Mouse (Mus musculus) spleen, adult 2 months (tissue): Measurements from ENCODE around the gene Zbtb20. TPM values are rescaled to one million over a fixed set of nuclear protein-coding genes. Genes with fewer than 3 reads are reported as not detected.

Source experiments
- DNase-seq, 2 experiments: peaks; one replicate each; pipeline versions ENCODE4 v3.0.0 to v3.0.0-alpha.2; 2012 to 2021; ENCODE audit warnings: low spot score in 2 of 2, low read depth in 1 of 2
- H3K27ac ChIP-seq: fragments of 200-500 bp; 2 replicates; pipeline ENCODE4 v1.5.1; 2012; ENCODE audit warnings: low read length, inconsistent platforms; ENCODE audit not compliant: insufficient read depth
- H3K27me3 ChIP-seq: fragments of 200-500 bp; 2 replicates; pipeline ENCODE4 v1.6.1; 2012; ENCODE audit warnings: mild to moderate bottlenecking, moderate library complexity, low read length, inconsistent platforms; ENCODE audit not compliant: control insufficient read depth, insufficient read depth
- H3K36me3 ChIP-seq: fragments of 200-500 bp; 2 replicates; pipeline ENCODE4 v1.6.1; 2012; ENCODE audit warnings: mild to moderate bottlenecking, low read length, inconsistent platforms; ENCODE audit not compliant: control insufficient read depth, insufficient read depth
- H3K4me1 ChIP-seq: fragments of 200-500 bp; 2 replicates; pipeline ENCODE4 v1.6.1; 2011; ENCODE audit warnings: inconsistent platforms; ENCODE audit not compliant: control insufficient read depth, insufficient read depth, insufficient read length
- H3K4me3 ChIP-seq: fragments of 200-500 bp; 2 replicates; pipeline ENCODE4 v1.5.1; 2011; ENCODE audit warnings: mild to moderate bottlenecking, inconsistent platforms; ENCODE audit not compliant: insufficient read depth, insufficient read length; ENCODE audit errors: extremely low read depth
- CTCF ChIP-seq: fragments of 200-500 bp; IDR thresholded peaks from 2 replicates; pipeline ENCODE4 v1.5.1; 2011; ENCODE audit warnings: mild to moderate bottlenecking, inconsistent platforms; ENCODE audit not compliant: insufficient read depth, insufficient read length, insufficient replicate concordance; ENCODE audit errors: extremely low read depth
- POLR2A ChIP-seq: fragments of 200-500 bp; IDR thresholded peaks from 2 replicates; pipeline ENCODE4 v1.6.1; 2011; ENCODE audit warnings: low read depth, low read length, inconsistent platforms
- WGBS: fragments of 180-500 bp; shearing (Covaris S2); methylation state at CpG from one replicate; pipeline ENCODE4 v1.1.7; 2018; 5-methylcytosine and 5-hydroxymethylcytosine counted together
- polyA plus RNA-seq: library from polyadenylated mRNA; depleted of rRNA; stranded (reverse); fragments of >200 nt; gene quantifications from 2 replicates; pipeline ENCODE4 v1.2.3, GENCODE M21; 2012

Gene Zbtb20
- polyA plus RNA-seq, 1 experiment = 8.6 TPM

DNA sequence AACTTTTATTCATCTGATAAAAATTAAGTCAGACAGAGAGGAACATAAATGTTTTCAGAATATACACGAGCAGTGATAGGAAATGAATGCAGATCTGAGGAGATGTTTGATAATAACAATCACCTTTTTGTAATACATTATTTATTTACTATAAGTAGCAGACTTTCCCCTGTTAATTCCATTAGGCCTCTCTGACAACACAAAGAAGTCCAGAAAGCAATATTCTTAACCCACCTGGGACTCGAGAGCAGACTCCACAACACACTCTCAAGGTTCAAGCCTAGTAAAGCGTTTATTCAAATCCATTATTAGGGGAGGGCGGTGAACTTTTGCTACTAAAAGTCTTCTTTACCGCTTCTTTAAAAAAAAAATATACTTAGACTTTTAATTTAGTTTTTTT, 33.2 kb downstream of the Zbtb20 start:
- no peaks in the 10 kb centered on the region for H3K36me3 ChIP-seq
- no peaks in the 10 kb centered on the region for H3K27me3 ChIP-seq
- no peak overlapping the region for H3K27ac ChIP-seq
- H3K4me1 ChIP-seq = peaks cover 2% of the 10 kb centered on the region; the same call in 1 of the 2 replicates
- H3K4me3 ChIP-seq = no peak overlapping the region
- TF ChIP-seq POLR2A = no peak
- no peak for TF ChIP-seq CTCF
- DNase-seq = no peak
- 69% methylated on average over 5 of the region's 5 CpGs for WGBS

DNA sequence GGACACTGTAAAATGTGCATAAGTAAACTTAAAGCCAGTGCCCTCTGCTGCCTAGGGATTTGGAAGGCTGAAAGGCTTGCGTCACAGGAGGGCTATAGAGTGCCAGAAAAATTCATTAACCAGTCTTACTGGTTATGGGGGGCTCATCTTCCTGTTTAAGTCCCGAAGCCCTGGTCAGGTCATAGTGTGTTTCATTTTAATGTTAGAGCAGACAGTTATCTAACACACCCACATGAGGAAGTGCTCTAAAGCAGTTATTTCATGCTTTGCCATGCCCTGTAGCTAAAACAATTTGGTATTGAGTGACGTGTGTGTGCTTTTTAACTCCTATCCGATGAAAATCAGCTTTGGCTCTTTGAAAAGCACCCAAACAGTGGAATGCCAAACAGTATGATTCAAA, 34.3 kb downstream of the Zbtb20 start:
- TF ChIP-seq POLR2A = no peak
- TF ChIP-seq CTCF = no peak
- no peaks in the 10 kb centered on the region for H3K27me3 ChIP-seq
- peak overlapping the region; percentile 64; the same call in 1 of the 2 replicates for H3K27ac ChIP-seq
- H3K4me1 ChIP-seq = peaks cover 4% of the 10 kb centered on the region; the same call in 1 of the 2 replicates
- DNase-seq = no peak
- H3K4me3 ChIP-seq = no peak overlapping the region
- no peaks in the 10 kb centered on the region for H3K36me3 ChIP-seq
- WGBS = 16% methylated on average over 4 of the region's 4 CpGs

DNA sequence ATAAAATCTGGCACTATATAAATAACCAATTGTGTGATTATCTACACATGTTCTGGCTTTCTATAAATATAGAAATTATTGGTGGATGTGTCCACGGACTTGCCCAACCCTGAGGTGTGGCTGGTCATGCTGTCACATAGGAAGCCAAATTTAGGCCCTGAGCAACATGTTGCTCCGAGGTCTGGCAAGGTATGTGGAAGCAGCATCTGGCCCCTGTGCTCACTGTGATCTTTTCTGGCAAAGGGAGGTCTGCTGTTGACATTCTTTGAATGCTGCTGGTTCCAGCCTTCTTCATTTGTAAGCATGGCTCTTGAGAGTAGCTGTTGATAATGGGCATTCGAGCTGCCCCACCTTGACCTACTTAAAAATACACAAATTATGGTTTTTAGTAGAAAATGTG, 35.0 kb downstream of the Zbtb20 start:
- H3K4me1 ChIP-seq = peaks cover 4% of the 10 kb centered on the region; the same call in 1 of the 2 replicates
- DNase-seq = no peak
- WGBS = 68% methylated on average over 3 of the region's 3 CpGs

DNA sequence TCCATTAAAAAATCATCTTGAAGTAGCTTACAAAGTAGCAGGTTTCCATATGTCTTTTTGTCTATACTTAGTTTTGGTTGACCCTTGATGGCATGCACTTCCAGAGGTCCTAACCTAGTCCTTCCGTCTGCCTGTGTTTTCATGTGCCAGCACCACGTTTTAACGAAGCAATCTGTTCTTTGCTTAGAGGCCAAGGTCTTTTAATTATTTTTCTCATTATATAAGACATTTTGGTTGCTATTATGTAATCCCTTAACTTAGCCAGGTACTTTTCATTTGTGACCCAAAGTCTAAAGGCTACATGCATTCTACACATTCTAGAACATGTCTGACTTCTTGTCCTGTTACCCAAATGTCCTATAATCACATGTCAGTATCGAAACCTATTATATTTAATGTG, 35.6 kb downstream of the Zbtb20 start:
- no peak for DNase-seq
- Histone ChIP-seq H3K27me3 (no peaks in the 10 kb centered on the region), H3K27ac (no peak overlapping the region), H3K36me3 (no peaks in the 10 kb centered on the region), H3K4me3 (no peak overlapping the region), H3K4me1 (peaks cover 4% of the 10 kb centered on the region; the same call in 1 of the 2 replicates)
- 85% methylated on average over 4 of the region's 4 CpGs for WGBS
- TF ChIP-seq CTCF = no peak
- no peak for TF ChIP-seq POLR2A

More for the DNA sequence above, 35.0 kb downstream of the Zbtb20 start:
- Histone ChIP-seq H3K36me3 (no peaks in the 10 kb centered on the region), H3K27ac (0 out of 2 replicates have a peak overlapping the region, but pooled peaks have one; percentile 41), H3K4me3 (no peak overlapping the region), H3K27me3 (no peaks in the 10 kb centered on the region)
- TF ChIP-seq CTCF = no peak
- no peak for TF ChIP-seq POLR2A

DNA sequence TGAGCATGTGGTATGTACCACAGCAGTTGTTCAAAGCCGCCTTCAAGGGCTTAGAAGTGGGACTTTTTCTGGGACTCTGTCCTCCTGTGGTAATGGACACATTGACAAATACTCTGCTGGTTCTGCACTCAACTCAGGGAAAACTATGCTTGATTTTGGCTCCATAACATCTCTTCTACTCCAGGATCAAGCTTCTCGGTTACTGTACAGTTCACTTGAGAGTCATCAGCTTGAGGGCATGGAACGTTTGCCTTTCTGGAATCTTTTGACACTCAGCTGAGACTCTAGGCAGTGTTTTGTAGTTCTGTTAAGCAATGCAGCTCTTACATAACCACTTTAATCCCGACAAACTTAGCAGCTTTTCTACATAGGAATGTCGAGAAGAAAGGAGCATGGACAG, 36.1 kb downstream of the Zbtb20 start:
- no peak overlapping the region for H3K4me3 ChIP-seq
- H3K27ac ChIP-seq = no peak overlapping the region; the same call in 1 of the 2 replicates
- peaks cover 4% of the 10 kb centered on the region; the same call in 1 of the 2 replicates for H3K4me1 ChIP-seq

DNA sequence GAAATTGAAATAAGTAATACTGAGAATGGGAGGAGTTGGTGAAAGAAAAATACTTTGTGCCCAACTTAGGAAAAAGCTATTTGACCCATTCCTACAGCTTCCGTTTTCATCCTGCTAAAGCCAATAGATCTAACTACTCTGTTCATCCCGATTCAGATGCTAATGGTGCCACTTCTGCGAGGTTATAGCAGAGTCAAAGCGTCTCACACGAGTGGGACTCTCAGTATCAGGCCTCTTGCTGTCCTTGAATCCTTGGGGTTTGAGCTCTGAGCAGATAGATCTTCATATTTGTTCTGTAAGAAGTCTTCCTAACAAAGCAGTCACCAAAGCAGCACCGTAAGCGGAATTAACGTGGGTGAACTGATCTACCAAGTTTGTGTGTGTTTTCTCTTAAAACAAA, 37.6 kb downstream of the Zbtb20 start:
- WGBS = 91% methylated on average over 8 of the region's 8 CpGs
- TF ChIP-seq CTCF = no peak
- no peak for TF ChIP-seq POLR2A

More for the DNA sequence above, 36.1 kb downstream of the Zbtb20 start:
- no peak for DNase-seq
- 82% methylated on average over 5 of the region's 5 CpGs for WGBS
- Histone ChIP-seq H3K36me3 (no peaks in the 10 kb centered on the region), H3K27me3 (no peaks in the 10 kb centered on the region)
- TF ChIP-seq CTCF (no peak), POLR2A (no peak)

DNA sequence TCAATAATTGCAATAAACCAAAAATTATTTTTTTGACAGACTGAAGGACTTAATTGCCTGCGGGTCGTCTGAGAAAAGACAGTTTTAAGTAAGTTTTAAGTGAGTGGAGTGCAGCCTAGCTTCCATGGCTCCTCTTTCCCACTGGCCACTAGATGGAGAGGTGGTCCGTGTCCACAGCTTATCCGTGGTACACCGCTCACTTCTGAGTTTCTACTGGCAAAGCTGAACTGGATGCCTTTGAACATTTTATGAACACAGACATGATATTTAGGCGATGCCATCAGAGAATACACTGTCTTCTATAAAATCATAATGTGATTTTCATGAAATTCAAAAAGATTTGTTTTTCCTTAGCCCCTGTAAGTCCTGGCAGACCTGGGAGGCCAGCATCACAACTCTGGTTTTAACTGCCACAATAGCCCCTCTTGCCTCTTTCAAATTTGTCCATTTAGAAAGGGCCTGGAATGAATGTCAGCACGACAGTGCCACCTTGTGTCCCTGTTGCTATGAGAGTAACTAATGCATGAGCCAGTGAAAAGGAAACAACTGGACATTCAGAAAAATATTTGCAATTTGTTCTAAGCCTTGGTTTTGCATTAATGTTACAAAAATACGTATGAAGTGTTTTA, 38.9 kb downstream of the Zbtb20 start:
- TF ChIP-seq POLR2A (no peak), CTCF (peak; percentile 17; the same call in 1 of the 2 replicates)
- peak in 1 of 2 experiments; percentile 56 for DNase-seq
- WGBS = 67% methylated on average over 8 of the region's 8 CpGs

More for the DNA sequence above, 37.6 kb downstream of the Zbtb20 start:
- Histone ChIP-seq H3K27ac (no peak overlapping the region), H3K4me3 (no peak overlapping the region), H3K36me3 (no peaks in the 10 kb centered on the region), H3K27me3 (no peaks in the 10 kb centered on the region), H3K4me1 (peaks cover 4% of the 10 kb centered on the region; the same call in 1 of the 2 replicates)
- no peak for DNase-seq

More for the DNA sequence above, 38.9 kb downstream of the Zbtb20 start:
- peaks cover 4% of the 10 kb centered on the region; the same call in 1 of the 2 replicates for H3K4me1 ChIP-seq
- no peaks in the 10 kb centered on the region for H3K27me3 ChIP-seq
- no peaks in the 10 kb centered on the region for H3K36me3 ChIP-seq
- no peak overlapping the region for H3K27ac ChIP-seq
- no peak overlapping the region for H3K4me3 ChIP-seq
